Mouse (Mus musculus): ENCODE results near the gene Hmx1.

GRCm38 (mm10) chr5:35366241-35367032, 22.5 kb upstream of the Hmx1 start:
- TF ChIP-seq CTCF (IDR thresholded peaks at IDR 0.05; ENCODE audit: low read depth, low read length): no peak
- TF ChIP-seq POLR2A (IDR thresholded peaks at IDR 0.05; ENCODE audit: extremely low read depth, insufficient read depth, low read length): no peak

Data from liver, adult 2 months (tissue).